Mouse (Mus musculus) left cerebral cortex, postnatal 10 days (tissue): ENCODE results near the gene Gm19426. TPM values are rescaled to one million over a fixed set of nuclear protein-coding genes. Genes with fewer than 3 reads are reported as not detected.
A peak's percentile ranks its signal among the peaks of the same experiment; 100 is the strongest.

ENCODE experiments used
- DNase-seq, 2 experiments: peaks; one replicate each; pipeline ENCODE4 v3.0.0; 2021 to 2022; ENCODE audit warnings: low spot score in 2 of 2, mixed read lengths in 1 of 2; ENCODE audit errors: extremely low spot score in 1 of 2
- intact Hi-C: fragments of 180-260 bp; cut with DNase I; formaldehyde crosslinking; loops from one replicate; pipeline ENCODE4 v1.15.1; 2025
- total RNA-seq, 2 experiments: library from RNA; stranded (reverse); gene quantifications; 2 replicates each; pipeline ENCODE4 v1.2.3; 2021

Gene Gm19426
- 1 to 10 TPM; 3.0 to 3.6 TPM for total RNA-seq

- intact Hi-C loops: loop anchor here (5.0 kb wide), 1 partner anchor 54 kb away; the partner anchor contains the start of gene Ube2l6
- DNase-seq: peak; percentile 86 to 89
These were observed at the start of gene Gm19426 for GRCm38 (mm10) chr2:84743561-84743960. TSS of gene Gm19426 (minus strand) at chr2:84743655.

- no peak for DNase-seq
- intact Hi-C loops: no loop called here
These were observed 49.7 kb upstream of the Gm19426 start for GRCm38 (mm10) chr2:84793154-84793553.

- intact Hi-C loops: no loop called here
- no peak for DNase-seq
These were observed 49.1 kb upstream of the Gm19426 start for GRCm38 (mm10) chr2:84792516-84792915.

GRCm38 (mm10) chr2:84790418-84790817 lies 47.0 kb upstream of the Gm19426 start:
- intact Hi-C loops: no loop called here
- DNase-seq: no peak

- DNase-seq: no peak
- intact Hi-C loops: no loop called here
These were observed 44.9 kb upstream of the Gm19426 start for GRCm38 (mm10) chr2:84788316-84788715.

GRCm38 (mm10) chr2:84783840-84784566 lies 40.5 kb upstream of the Gm19426 start:
- DNase-seq: no peak
- intact Hi-C loops: loop anchor here (5.0 kb wide), 1 partner anchor 37 kb away; no protein-coding TSS in a partner anchor

- intact Hi-C loops: loop anchor here (5.0 kb wide), 1 partner anchor 36 kb away; no protein-coding TSS in a partner anchor
- no peak for DNase-seq
These were observed 39.9 kb upstream of the Gm19426 start for GRCm38 (mm10) chr2:84783315-84783714.

GRCm38 (mm10) chr2:84779210-84779609 lies 35.8 kb upstream of the Gm19426 start:
- DNase-seq: no peak
- intact Hi-C loops: no loop called here

GRCm38 (mm10) chr2:84777706-84778105 lies 34.3 kb upstream of the Gm19426 start:
- no peak for DNase-seq
- intact Hi-C loops: no loop called here

- peak in 1 of 2 experiments; percentile 29 for DNase-seq
- intact Hi-C loops: no loop called here
These were observed 32.2 kb upstream of the Gm19426 start for GRCm38 (mm10) chr2:84775665-84776064.

- no peak for DNase-seq
These were observed 31.8 kb upstream of the Gm19426 start, which contains the start of gene Serping1 for GRCm38 (mm10) chr2:84775241-84775640. TSS of gene Serping1 (minus strand) at chr2:84775444.

GRCm38 (mm10) chr2:84774751-84775150 lies 31.3 kb upstream of the Gm19426 start:
- intact Hi-C loops: no loop called here
- peak in 1 of 2 experiments; percentile 81 for DNase-seq

More at GRCm38 (mm10) chr2:84775241-84775640, 31.8 kb upstream of the Gm19426 start, which contains the start of gene Serping1:
- intact Hi-C loops: no loop called here

GRCm38 (mm10) chr2:84773195-84773594 lies 29.7 kb upstream of the Gm19426 start:
- DNase-seq: no peak
- intact Hi-C loops: no loop called here

GRCm38 (mm10) chr2:84772454-84772853 lies 29.0 kb upstream of the Gm19426 start:
- intact Hi-C loops: no loop called here
- DNase-seq: no peak

- no peak for DNase-seq
- intact Hi-C loops: no loop called here
These were observed 27.0 kb upstream of the Gm19426 start for GRCm38 (mm10) chr2:84770501-84770900.

GRCm38 (mm10) chr2:84762818-84763217 lies 19.4 kb upstream of the Gm19426 start:
- no peak for DNase-seq
- intact Hi-C loops: no loop called here

- intact Hi-C loops: no loop called here
- no peak for DNase-seq
These were observed 18.8 kb upstream of the Gm19426 start for GRCm38 (mm10) chr2:84762295-84762694.

- DNase-seq: no peak
- intact Hi-C loops: no loop called here
These were observed 18.4 kb upstream of the Gm19426 start for GRCm38 (mm10) chr2:84761840-84762239.

- DNase-seq: no peak
- intact Hi-C loops: no loop called here
These were observed 17.9 kb upstream of the Gm19426 start for GRCm38 (mm10) chr2:84761309-84761708.

- intact Hi-C loops: no loop called here
- no peak for DNase-seq
These were observed 17.3 kb upstream of the Gm19426 start for GRCm38 (mm10) chr2:84760777-84761176.
